Mouse (Mus musculus): ENCODE data around the gene Gm37240. TPM values are rescaled to one million over a fixed set of nuclear protein-coding genes. Genes with fewer than 3 reads are reported as not detected.

Gene Gm37240
- polyA plus RNA-seq, 1 experiment: not detected

DNA sequence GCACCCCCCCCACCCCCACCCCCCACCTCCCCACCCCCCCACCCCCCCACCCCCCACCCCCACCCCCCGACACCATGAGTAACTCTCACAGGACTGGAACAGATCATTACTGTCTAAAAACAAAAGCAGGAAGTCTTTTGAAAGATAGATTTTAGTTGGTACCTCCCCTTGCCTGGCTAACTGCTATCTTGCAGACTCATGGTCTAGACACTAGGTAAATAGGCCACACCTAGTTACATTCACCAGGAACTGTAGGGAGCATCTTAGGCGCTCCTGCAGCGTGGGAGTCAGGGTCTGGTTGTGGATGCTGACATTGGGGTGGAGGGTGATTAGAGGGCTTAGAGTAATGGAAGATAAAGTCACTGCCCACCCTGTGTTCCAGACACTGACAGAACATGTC lies 684.6 kb downstream of the Gm37240 start:
- no peaks in the 10 kb centered on the region for H3K4me1 ChIP-seq (ENCODE audit: control insufficient read depth, insufficient read depth, low read length)
- no peak overlapping the region for H3K27ac ChIP-seq (ENCODE audit: insufficient read depth, low read depth, low read length)
- WGBS: 76% methylated on average over 3 of the region's 3 CpGs
- H3K4me3 ChIP-seq (ENCODE audit: insufficient read depth, low read depth, low read length): no peak overlapping the region
- TF ChIP-seq CTCF (IDR thresholded peaks at IDR 0.05; ENCODE audit: insufficient read depth, low read depth, low read length) (no peak), POLR2A (IDR thresholded peaks at IDR 0.05; ENCODE audit: insufficient read depth, low read depth, low read length) (no peak)

DNA sequence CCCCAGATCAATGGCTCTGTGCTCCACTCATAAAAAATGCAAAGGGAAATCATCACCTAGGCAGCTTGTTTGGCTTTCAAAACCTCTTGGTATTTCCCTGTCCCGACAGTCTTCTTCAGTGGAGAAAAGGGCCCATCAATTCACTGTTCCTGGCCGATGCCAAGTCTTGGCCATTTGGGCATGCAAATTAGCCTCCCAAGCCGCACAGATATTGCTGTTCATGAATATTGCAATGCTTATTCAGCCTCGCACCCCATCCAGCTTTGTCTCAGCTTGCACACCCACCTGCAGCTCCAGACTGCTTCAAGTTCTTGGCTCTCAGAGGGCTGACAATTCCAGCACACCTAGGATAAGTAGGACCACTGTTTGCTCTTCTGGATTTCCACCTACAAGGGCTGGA lies 685.5 kb downstream of the Gm37240 start:
- no peak overlapping the region for H3K27ac ChIP-seq (ENCODE audit: insufficient read depth, low read depth, low read length)
- no peaks in the 10 kb centered on the region for H3K4me1 ChIP-seq (ENCODE audit: control insufficient read depth, insufficient read depth, low read length)
- TF ChIP-seq POLR2A (IDR thresholded peaks at IDR 0.05; ENCODE audit: insufficient read depth, low read depth, low read length) (no peak), CTCF (IDR thresholded peaks at IDR 0.05; ENCODE audit: insufficient read depth, low read depth, low read length) (no peak)
- H3K4me3 ChIP-seq (ENCODE audit: insufficient read depth, low read depth, low read length): no peak overlapping the region
- 63% methylated on average over 4 of the region's 4 CpGs for WGBS

DNA sequence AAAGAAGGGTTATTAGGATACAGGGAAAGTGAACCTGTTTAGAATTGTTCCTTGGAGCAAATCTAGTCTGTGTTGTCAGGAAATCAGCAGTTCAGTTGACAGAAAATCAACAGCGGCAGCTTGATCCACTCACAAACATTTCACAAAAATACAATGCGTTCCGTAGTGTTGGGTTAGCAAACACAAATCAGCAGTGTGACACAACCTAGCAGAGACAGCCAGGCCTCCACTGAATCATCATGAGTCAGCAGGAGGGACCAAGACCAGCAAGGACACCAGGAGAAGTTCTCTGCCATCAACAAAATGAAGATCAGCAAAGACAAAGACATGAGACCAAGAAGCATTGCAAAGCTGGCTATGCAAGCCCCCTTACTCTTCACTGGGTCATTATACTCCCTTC lies 688.8 kb downstream of the Gm37240 start:
- TF ChIP-seq CTCF (IDR thresholded peaks at IDR 0.05; ENCODE audit: insufficient read depth, low read depth, low read length) (no peak), POLR2A (IDR thresholded peaks at IDR 0.05; ENCODE audit: insufficient read depth, low read depth, low read length) (no peak)
- Histone ChIP-seq H3K4me1 (ENCODE audit: control insufficient read depth, insufficient read depth, low read length) (peaks cover 3% of the 10 kb centered on the region; the same call in 1 of the 2 replicates), H3K4me3 (ENCODE audit: insufficient read depth, low read depth, low read length) (no peak overlapping the region), H3K27ac (ENCODE audit: insufficient read depth, low read depth, low read length) (no peak overlapping the region)
- 74% methylated on average over 3 of the region's 3 CpGs for whole genome bisulfite sequencing

DNA sequence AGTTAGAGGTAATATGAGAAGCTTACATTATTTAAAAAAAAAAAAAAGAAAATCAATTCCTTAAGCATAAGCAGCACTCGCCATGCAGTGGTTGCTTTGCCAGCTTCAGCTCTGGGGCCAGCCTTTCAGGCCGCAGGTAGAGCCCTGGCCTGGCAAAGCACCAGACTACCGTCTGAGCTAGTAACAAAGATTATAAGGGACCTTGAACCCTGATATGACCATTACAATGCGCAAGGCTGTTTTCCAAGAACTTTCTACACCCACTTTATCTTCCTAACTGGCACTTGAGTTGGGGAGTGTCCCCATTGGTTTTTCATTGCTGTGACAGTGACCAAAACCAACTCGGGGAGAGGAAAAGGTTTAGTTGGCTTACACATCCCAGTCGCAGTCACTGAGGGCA lies 690.2 kb downstream of the Gm37240 start:
- Histone ChIP-seq H3K4me3 (ENCODE audit: insufficient read depth, low read depth, low read length) (no peak overlapping the region), H3K4me1 (ENCODE audit: control insufficient read depth, insufficient read depth, low read length) (peaks cover 3% of the 10 kb centered on the region; the same call in 1 of the 2 replicates), H3K27ac (ENCODE audit: insufficient read depth, low read depth, low read length) (no peak overlapping the region)
- WGBS: 91% methylated on average over 6 of the region's 6 CpGs
- no peak for TF ChIP-seq CTCF (IDR thresholded peaks at IDR 0.05; ENCODE audit: insufficient read depth, low read depth, low read length)
- TF ChIP-seq POLR2A (IDR thresholded peaks at IDR 0.05; ENCODE audit: insufficient read depth, low read depth, low read length): no peak

DNA sequence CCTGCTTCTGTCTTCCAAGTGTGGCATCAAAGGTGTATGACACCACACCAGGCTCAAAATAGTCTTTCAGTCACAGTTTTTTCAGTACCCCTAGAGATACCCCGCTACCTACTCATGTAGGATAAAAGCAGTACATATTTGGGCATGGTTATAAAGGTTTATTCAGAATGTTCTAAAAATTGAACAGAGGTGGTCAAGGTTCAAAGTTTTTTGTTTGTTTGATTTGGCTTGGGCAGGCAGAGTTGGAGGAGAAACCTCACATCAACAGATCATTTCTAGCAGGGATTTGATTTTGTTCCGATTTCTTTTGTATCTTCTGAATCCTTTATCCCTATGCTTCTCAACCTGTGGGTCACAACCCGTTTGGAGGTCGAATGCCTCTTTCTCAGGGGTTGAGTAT lies 690.7 kb downstream of the Gm37240 start:
- H3K4me1 ChIP-seq (ENCODE audit: control insufficient read depth, insufficient read depth, low read length): peaks cover 3% of the 10 kb centered on the region; the same call in 1 of the 2 replicates
- H3K27ac ChIP-seq (ENCODE audit: insufficient read depth, low read depth, low read length): no peak overlapping the region
- no peak overlapping the region for H3K4me3 ChIP-seq (ENCODE audit: insufficient read depth, low read depth, low read length)
- WGBS: 90% methylated on average over 4 of the region's 4 CpGs
- TF ChIP-seq POLR2A (IDR thresholded peaks at IDR 0.05; ENCODE audit: insufficient read depth, low read depth, low read length) (no peak), CTCF (IDR thresholded peaks at IDR 0.05; ENCODE audit: insufficient read depth, low read depth, low read length) (no peak)

DNA sequence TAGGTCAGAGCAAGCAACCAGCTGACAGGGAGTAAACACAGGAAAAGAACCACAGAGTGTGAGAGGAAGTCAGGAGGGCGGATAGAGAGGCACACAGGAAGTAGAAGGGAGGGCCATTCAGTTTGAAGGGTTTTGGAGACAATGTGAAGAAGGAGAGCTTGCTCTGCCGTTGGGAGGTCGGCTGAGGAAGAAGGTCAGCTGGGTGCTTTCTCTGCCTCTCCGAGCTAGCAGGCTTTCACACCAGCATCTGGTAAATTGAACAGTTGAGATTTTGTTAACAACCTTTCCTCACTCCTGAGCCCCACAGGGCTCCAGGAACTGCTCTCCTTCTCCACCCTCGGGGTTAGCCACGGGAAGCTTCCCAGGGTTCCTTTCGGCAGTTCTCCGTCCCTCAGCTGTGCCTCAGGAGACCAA lies 692.2 kb downstream of the Gm37240 start:
- peaks cover 3% of the 10 kb centered on the region; the same call in 1 of the 2 replicates for H3K4me1 ChIP-seq (ENCODE audit: control insufficient read depth, insufficient read depth, low read length)
- TF ChIP-seq POLR2A (IDR thresholded peaks at IDR 0.05; ENCODE audit: insufficient read depth, low read depth, low read length): no peak
- no peak for TF ChIP-seq CTCF (IDR thresholded peaks at IDR 0.05; ENCODE audit: insufficient read depth, low read depth, low read length)
- H3K4me3 ChIP-seq (ENCODE audit: insufficient read depth, low read depth, low read length): peak overlapping the region; percentile 14
- 71% methylated on average over 8 of the region's 8 CpGs for WGBS
- H3K27ac ChIP-seq (ENCODE audit: insufficient read depth, low read depth, low read length): no peak overlapping the region

DNA sequence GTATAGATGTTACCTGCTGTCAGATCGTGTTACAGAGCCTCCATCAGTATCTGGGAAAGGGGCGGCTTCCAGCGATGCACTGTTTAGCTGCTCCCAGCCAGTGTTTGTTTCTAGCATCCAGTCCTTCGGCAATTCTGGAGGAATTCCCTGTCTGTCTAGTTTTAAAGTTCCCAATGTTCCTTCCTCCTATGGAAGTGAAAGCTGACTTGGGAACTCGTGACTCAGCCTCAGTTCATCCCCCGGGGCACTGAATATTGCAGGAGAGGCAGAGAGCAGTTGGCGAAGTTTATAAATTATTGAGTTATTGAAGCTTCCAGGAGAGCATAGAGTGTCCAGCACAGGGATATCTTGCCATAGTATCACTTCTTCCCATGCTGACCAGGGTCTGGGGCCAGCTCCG lies 697.5 kb downstream of the Gm37240 start:
- no peak for TF ChIP-seq POLR2A (IDR thresholded peaks at IDR 0.05; ENCODE audit: insufficient read depth, low read depth, low read length)
- no peak for TF ChIP-seq CTCF (IDR thresholded peaks at IDR 0.05; ENCODE audit: insufficient read depth, low read depth, low read length)
- 78% methylated on average over 8 of the region's 8 CpGs for WGBS
- H3K27ac ChIP-seq (ENCODE audit: insufficient read depth, low read depth, low read length): no peak overlapping the region
- H3K4me3 ChIP-seq (ENCODE audit: insufficient read depth, low read depth, low read length): no peak overlapping the region
- H3K4me1 ChIP-seq (ENCODE audit: control insufficient read depth, insufficient read depth, low read length): peaks cover 33% of the 10 kb centered on the region

DNA sequence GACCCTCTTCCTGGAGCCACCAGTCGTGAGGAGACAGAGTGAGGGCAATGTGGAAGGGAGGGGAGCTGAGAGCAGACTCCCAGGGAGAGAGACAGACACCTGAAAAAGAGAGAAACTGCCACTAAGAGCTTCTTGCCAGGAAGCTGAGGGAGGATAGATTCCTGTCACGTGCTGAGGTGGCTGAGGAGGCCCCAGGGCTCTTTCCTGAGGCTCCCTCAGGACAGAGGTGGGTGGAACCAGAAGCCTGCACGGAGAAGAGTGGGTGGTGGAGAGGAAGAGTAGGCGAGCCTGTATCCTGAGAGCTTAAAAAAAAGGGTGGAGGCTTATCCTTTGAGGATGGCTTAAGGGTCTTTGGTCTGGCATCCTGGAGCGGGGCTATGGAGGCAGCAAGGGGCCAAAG lies 699.0 kb downstream of the Gm37240 start:
- H3K4me1 ChIP-seq (ENCODE audit: control insufficient read depth, insufficient read depth, low read length): peaks cover 33% of the 10 kb centered on the region
- no peak overlapping the region for H3K4me3 ChIP-seq (ENCODE audit: insufficient read depth, low read depth, low read length)
- TF ChIP-seq CTCF (IDR thresholded peaks at IDR 0.05; ENCODE audit: insufficient read depth, low read depth, low read length): no peak
- 48% methylated on average over 5 of the region's 5 CpGs for WGBS
- peak overlapping the region; percentile 52 for H3K27ac ChIP-seq (ENCODE audit: insufficient read depth, low read depth, low read length)

DNA sequence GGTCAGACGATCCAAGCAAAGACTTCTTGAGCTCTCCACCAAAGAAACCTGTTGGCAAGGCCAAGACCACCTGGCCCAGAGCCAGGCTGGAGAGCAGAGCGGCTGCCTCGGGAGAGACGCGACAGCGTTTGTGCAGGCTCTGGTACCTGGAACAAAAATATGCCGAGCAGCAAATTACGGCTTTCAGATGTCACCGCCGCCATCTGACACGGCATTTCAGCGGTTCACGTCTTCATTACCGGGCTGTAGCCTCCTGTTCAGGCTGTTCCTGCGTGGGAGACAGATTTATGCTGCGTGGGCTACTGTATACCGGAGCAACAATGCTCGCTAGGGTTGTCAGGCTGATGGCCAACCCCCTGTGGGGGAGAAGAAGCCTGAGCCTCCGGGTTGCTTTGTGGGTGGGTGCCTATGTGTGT lies 700.6 kb downstream of the Gm37240 start:
- WGBS: 14% methylated on average over 19 of the region's 19 CpGs
- peak overlapping the region; percentile 22 for H3K4me3 ChIP-seq (ENCODE audit: insufficient read depth, low read depth, low read length)
- H3K4me1 ChIP-seq (ENCODE audit: control insufficient read depth, insufficient read depth, low read length): peaks cover 33% of the 10 kb centered on the region
- no peak; the same call in 1 of the 2 replicates for TF ChIP-seq POLR2A (IDR thresholded peaks at IDR 0.05; ENCODE audit: insufficient read depth, low read depth, low read length)
- no peak for TF ChIP-seq CTCF (IDR thresholded peaks at IDR 0.05; ENCODE audit: insufficient read depth, low read depth, low read length)
- H3K27ac ChIP-seq (ENCODE audit: insufficient read depth, low read depth, low read length): peak overlapping the region; percentile 85

DNA sequence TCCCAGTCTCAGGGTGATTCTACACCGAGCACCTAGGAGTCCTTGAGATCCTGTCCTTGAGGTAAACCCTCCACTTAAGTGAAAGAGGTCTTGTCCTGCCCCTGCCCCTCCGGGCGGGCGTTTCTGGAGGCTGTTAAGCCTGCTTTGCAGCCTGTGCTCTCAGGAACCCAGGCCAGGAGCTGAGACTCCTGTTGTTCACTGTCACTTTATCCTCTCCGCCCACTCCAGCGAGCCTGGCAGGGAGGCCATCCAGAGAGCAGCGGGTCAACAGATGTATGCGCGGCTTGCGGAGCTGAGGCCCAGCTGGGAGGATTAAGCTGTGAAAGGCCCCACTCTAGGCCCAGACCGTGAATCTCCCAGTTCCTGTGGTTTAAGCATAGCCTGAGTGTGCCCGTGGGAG lies 701.5 kb downstream of the Gm37240 start:
- H3K27ac ChIP-seq (ENCODE audit: insufficient read depth, low read depth, low read length): peak overlapping the region; percentile 85
- WGBS: 49% methylated on average over 12 of the region's 12 CpGs
- TF ChIP-seq CTCF (IDR thresholded peaks at IDR 0.05; ENCODE audit: insufficient read depth, low read depth, low read length) (no peak), POLR2A (IDR thresholded peaks at IDR 0.05; ENCODE audit: insufficient read depth, low read depth, low read length) (no peak)
- no peak overlapping the region for H3K4me3 ChIP-seq (ENCODE audit: insufficient read depth, low read depth, low read length)
- peaks cover 33% of the 10 kb centered on the region for H3K4me1 ChIP-seq (ENCODE audit: control insufficient read depth, insufficient read depth, low read length)

Measured in olfactory bulb, adult 2 months (tissue).